Mouse (Mus musculus) embryonic facial prominence, embryonic 11.5 days (tissue): ENCODE measurements around the gene Gm20388. TPM values are rescaled to one million over a fixed set of nuclear protein-coding genes. Genes with fewer than 3 reads are reported as not detected.

Source experiments
- ATAC-seq: fragments of 200-750 bp; cut with Nextera tagmentation; replicated peaks from 2 replicates; pipeline ENCODE4 v1.8.0; 2017; ENCODE audit warnings: low read depth; ENCODE audit not compliant: insufficient number of reproducible peaks, low FRiP score, low TSS enrichment
- DNase-seq: peaks from one replicate; pipeline ENCODE4 v3.0.0-alpha.2; 2015; ENCODE audit warnings: low spot score
- H3K27ac ChIP-seq: fragments of 300-500 bp; sonication (generic); replicated peaks from 2 replicates; pipeline ENCODE4 v1.5.1; 2014; ENCODE audit warnings: mild to moderate bottlenecking, low read depth, low read length, control low read depth
- H3K27me3 ChIP-seq: fragments of 300-500 bp; sonication (generic); 2 replicates; pipeline ENCODE4 v1.6.1; 2014; ENCODE audit warnings: mild to moderate bottlenecking, low read length, moderate library complexity, mixed read lengths; ENCODE audit not compliant: control insufficient read depth, insufficient read depth
- H3K36me3 ChIP-seq: fragments of 300-500 bp; sonication (generic); replicated peaks from 2 replicates; pipeline ENCODE4 v1.6.1; 2014; ENCODE audit warnings: low read depth, mild to moderate bottlenecking, low read length, moderate library complexity, mixed read lengths; ENCODE audit not compliant: control insufficient read depth, insufficient read depth
- H3K4me1 ChIP-seq: fragments of 300-500 bp; sonication (generic); 2 replicates; pipeline ENCODE4 v1.6.1; 2014; ENCODE audit warnings: low read length, mixed read lengths; ENCODE audit not compliant: control insufficient read depth, insufficient read depth
- H3K4me2 ChIP-seq: fragments of 300-500 bp; sonication (generic); 2 replicates; pipeline ENCODE4 v1.6.1; 2014; ENCODE audit warnings: low read depth, mild to moderate bottlenecking, control low read depth, low read length, moderate library complexity
- H3K4me3 ChIP-seq: fragments of 300-500 bp; sonication (generic); 2 replicates; pipeline ENCODE4 v1.5.1; 2014; ENCODE audit warnings: low read depth, low read length, control low read depth
- H3K9ac ChIP-seq: fragments of 300-500 bp; sonication (generic); replicated peaks from 2 replicates; pipeline ENCODE4 v1.6.1; 2014; ENCODE audit warnings: mild to moderate bottlenecking, control low read depth, low read length
- H3K9me3 ChIP-seq: fragments of 300-500 bp; sonication (generic); replicated peaks from 2 replicates; pipeline ENCODE4 v1.6.1; 2016; ENCODE audit warnings: mild to moderate bottlenecking, low read length, inconsistent platforms, mixed read lengths; ENCODE audit not compliant: control insufficient read depth
- WGBS: fragments of 180-500 bp; shearing (Covaris S2); extraction: QIAGEN DNeasy Blood & Tissue Kit; methylation state at CpG from one replicate; pipeline ENCODE4 v1.1.7; 2014; 5-methylcytosine and 5-hydroxymethylcytosine counted together
- polyA plus RNA-seq: library from polyadenylated mRNA; unstranded; fragments of >200 nt; fragmentation: Nextera tagmentation; extraction: Ambion mirVana; gene quantifications from 2 replicates; pipeline ENCODE4 v1.2.1, GENCODE M21; 2014

The Gm20388 gene
- polyA plus RNA-seq, 1 experiment from 2014 or later: 3.1 TPM

DNA sequence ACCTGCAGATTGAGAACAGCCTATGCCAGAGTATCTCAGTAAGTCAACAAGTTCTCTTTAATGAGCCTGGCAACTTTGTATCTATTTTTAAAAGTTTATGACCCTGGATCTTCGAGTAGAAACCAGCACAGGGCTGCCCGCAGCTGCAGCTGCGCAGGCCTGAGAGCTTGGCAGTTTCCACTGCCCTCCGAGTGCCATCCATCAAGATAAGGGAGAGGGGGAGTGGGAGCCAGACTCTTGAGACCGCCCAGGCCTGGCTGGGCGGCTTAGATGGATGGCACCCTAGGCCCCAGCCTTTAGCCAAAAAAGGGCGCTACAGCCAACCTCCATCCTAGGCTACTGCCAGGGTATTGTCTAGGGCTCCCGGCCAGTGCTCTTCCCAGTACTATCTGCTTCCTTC lies 1074.2 kb downstream of the Gm20388 start:
- Histone ChIP-seq H3K27ac (no peak overlapping the region), H3K4me2 (no peak overlapping the region), H3K4me1 (no peaks in the 10 kb centered on the region), H3K9ac (no peak overlapping the region), H3K9me3 (no peaks in the 10 kb centered on the region), H3K4me3 (no peak overlapping the region), H3K27me3 (no peaks in the 10 kb centered on the region), H3K36me3 (no peaks in the 10 kb centered on the region)
- WGBS: 86% methylated on average over 8 of the region's 8 CpGs
- no peak for ATAC-seq
- no peak for DNase-seq

DNA sequence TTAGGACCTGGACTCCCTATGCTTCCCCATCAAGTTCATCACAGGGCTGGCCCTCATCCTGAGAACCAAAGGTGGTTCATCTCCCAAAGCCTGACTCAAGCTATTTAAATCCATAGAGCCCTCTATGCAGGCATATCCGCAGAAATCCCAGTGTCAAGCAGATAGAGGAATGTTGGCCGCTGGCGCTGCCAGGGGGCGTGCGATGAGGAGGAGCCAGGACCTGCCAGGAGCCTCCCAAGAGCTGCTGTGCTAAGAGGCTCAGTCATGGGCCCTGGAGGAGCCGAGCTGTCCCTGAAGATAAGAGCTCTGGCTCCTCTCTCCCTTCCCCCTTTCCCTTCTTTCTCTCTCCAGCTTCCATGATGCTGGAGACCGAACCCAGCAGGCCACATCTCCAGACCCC lies 1075.4 kb downstream of the Gm20388 start:
- DNase-seq (no peak), ATAC-seq (no peak)
- WGBS: 86% methylated on average over 7 of the region's 7 CpGs

DNA sequence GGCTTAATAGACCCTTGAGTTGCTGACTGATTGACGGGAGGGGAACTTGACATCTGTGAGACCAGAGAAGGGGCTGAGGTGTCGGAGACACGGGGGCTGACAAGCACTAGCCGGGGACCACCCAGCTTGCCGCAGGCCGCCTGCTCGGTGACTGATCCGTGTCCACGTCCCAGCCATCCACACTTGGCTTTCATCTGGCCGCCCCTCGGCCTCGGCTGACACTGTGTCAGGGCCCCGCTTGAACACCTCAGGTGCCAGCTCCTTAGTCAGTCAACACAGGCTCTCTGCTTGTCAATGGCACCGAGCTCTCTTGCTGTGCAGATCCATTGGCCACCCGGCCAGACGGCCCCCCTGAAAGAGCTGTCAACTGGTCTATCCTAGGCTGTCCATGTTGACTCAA lies 1083.1 kb downstream of the Gm20388 start:
- H3K4me1 ChIP-seq: no peaks in the 10 kb centered on the region
- no peak overlapping the region for H3K4me3 ChIP-seq
- H3K27me3 ChIP-seq: no peaks in the 10 kb centered on the region
- no peak overlapping the region for H3K27ac ChIP-seq
- no peak for ATAC-seq
- DNase-seq: no peak
- no peaks in the 10 kb centered on the region for H3K36me3 ChIP-seq
- no peaks in the 10 kb centered on the region for H3K9me3 ChIP-seq
- 64% methylated on average over 16 of the region's 16 CpGs for WGBS
- H3K4me2 ChIP-seq: no peak overlapping the region
- H3K9ac ChIP-seq: no peak overlapping the region

More for the DNA sequence above, 1075.4 kb downstream of the Gm20388 start:
- no peak overlapping the region for H3K4me3 ChIP-seq
- H3K4me1 ChIP-seq: no peaks in the 10 kb centered on the region
- no peak overlapping the region for H3K27ac ChIP-seq
- no peaks in the 10 kb centered on the region for H3K36me3 ChIP-seq
- no peak overlapping the region for H3K4me2 ChIP-seq
- no peaks in the 10 kb centered on the region for H3K9me3 ChIP-seq
- no peaks in the 10 kb centered on the region for H3K27me3 ChIP-seq
- no peak overlapping the region for H3K9ac ChIP-seq

DNA sequence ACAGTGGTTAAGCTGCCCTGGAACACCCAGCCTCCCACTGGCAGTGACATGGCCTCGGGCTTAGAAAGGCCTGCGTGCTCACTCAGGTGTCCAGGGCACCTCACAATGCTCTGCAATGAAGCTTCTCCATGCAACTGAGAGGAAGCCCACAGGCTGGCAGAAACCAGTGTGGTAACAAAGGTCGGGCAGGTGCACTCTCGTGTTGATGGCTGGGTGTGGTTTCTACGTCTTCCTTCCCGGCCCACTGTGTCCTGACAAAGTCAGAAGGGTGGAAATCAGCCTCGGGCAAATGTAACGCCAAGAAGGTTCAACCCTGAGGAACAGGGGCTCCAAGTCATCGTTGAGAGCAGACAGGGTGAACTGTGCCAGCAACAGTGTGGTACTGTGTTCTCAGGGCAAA lies 1084.8 kb downstream of the Gm20388 start:
- no peaks in the 10 kb centered on the region for H3K9me3 ChIP-seq
- DNase-seq: no peak
- no peak for ATAC-seq
- no peaks in the 10 kb centered on the region for H3K27me3 ChIP-seq
- no peak overlapping the region for H3K9ac ChIP-seq
- no peaks in the 10 kb centered on the region for H3K4me1 ChIP-seq
- no peak overlapping the region for H3K4me3 ChIP-seq
- WGBS: 79% methylated on average over 9 of the region's 9 CpGs
- H3K36me3 ChIP-seq: no peaks in the 10 kb centered on the region
- H3K4me2 ChIP-seq: no peak overlapping the region
- no peak overlapping the region for H3K27ac ChIP-seq

DNA sequence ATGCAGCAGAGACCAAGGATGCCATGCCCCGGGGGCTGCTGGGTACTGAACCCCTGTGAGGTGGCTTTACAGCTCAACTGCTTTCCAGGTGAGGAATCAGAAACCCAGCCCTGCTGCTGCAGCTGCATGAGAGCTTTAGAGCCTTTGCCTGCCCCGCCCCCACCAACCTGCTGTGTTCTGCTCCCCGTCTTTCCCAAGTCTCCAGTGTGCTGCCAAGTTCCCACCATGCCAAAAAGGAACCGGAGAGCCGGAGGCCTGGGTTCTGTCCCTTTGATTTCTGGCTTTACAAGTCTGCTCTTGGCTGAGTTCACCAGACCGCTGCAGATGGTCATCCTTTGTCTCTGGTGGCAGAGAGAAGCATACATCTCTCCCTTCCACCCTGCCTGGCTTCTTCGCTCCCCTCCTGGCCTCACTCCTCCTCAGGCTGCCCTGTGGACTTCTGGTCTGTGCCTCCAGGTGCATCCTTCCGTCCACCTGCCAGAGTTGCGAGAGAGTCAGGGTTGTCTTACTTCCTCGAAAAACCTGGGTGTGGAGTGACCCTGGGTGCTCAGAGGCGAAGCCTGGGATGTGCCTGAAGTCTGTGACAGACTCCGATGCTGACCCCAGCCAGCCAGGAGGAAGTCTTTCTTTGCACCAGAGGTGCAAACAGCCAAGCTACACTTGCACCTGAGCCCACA lies 1086.4 kb downstream of the Gm20388 start:
- Histone ChIP-seq H3K36me3 (no peaks in the 10 kb centered on the region), H3K4me2 (no peak overlapping the region), H3K27me3 (no peaks in the 10 kb centered on the region), H3K4me1 (no peaks in the 10 kb centered on the region), H3K9me3 (no peaks in the 10 kb centered on the region), H3K27ac (no peak overlapping the region), H3K9ac (no peak overlapping the region), H3K4me3 (no peak overlapping the region)
- ATAC-seq: no peak
- 72% methylated on average over 12 of the region's 12 CpGs for WGBS
- no peak for DNase-seq

DNA sequence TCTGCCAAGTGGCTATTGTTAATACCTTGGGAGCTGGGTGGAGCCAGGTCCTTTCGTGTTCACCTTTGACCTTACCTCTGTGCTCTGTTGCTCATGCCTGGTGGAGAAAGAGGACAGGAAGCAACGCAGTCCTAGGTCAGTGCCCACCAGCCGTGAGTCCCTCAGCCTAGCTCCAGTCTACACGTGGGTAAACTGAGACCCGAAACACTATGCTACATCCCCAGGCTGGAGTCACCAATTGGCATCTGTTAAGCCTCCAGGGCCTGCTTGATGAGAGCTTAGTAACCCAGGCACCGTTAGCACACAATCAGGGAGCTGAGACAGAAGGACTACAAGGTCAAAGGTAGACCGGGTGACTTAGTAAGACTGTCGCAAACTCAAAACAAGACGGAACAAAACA lies 1087.3 kb downstream of the Gm20388 start:
- no peaks in the 10 kb centered on the region for H3K27me3 ChIP-seq
- no peaks in the 10 kb centered on the region for H3K4me1 ChIP-seq
- no peaks in the 10 kb centered on the region for H3K9me3 ChIP-seq
- no peak overlapping the region for H3K4me3 ChIP-seq
- H3K4me2 ChIP-seq: no peak overlapping the region
- H3K9ac ChIP-seq: no peak overlapping the region
- 69% methylated on average over 9 of the region's 9 CpGs for WGBS
- ATAC-seq: no peak
- H3K27ac ChIP-seq: no peak overlapping the region
- H3K36me3 ChIP-seq: no peaks in the 10 kb centered on the region
- no peak for DNase-seq

DNA sequence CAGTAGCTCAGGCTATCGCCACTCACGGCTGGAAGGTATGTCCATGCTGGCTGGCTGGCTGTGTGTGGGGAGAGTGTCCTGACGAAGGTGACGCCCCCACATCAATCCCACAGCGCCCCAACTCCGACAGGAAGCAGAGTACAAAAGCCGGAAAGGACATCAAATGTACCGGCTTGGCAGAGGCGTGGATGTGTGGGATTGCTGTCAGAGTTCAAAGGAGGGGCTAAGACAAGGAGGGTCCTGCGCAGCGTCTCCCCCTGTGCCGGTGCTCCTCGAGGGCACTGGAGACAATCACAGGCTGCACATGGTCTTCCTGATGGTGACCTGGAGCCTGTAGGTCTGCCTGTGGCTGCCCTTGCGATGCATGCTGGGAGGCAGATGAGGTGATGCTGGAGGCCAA lies 1088.3 kb downstream of the Gm20388 start:
- Histone ChIP-seq H3K4me1 (no peaks in the 10 kb centered on the region), H3K27me3 (no peaks in the 10 kb centered on the region), H3K4me3 (no peak overlapping the region), H3K27ac (no peak overlapping the region), H3K4me2 (no peak overlapping the region), H3K9ac (no peak overlapping the region), H3K36me3 (no peaks in the 10 kb centered on the region), H3K9me3 (no peaks in the 10 kb centered on the region)
- ATAC-seq: no peak
- no peak for DNase-seq
- WGBS: 77% methylated on average over 14 of the region's 14 CpGs

DNA sequence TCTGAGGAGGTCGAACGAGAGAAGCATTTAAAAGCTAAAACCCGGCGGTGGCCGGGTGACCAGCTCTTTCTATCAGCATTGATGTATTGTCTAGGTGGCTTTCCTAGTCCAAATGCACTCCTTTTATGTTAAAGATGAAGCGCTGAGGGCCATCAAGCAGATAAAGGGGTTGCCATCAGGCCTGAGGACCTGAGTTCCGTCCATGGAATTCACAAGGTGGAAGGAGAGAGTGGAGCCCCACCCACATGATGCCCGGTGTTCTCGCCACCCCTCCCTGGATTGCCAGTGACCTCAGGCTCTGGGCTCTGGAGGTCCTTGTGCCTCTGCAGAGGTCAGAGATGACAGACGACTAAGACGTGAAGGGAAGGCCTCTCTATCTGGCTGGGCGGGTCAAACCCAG lies 1091.3 kb downstream of the Gm20388 start:
- no peaks in the 10 kb centered on the region for H3K4me1 ChIP-seq
- H3K36me3 ChIP-seq: no peaks in the 10 kb centered on the region
- no peaks in the 10 kb centered on the region for H3K27me3 ChIP-seq
- no peak overlapping the region for H3K9ac ChIP-seq
- no peak overlapping the region for H3K27ac ChIP-seq
- 73% methylated on average over 12 of the region's 12 CpGs for WGBS
- H3K4me3 ChIP-seq: no peak overlapping the region
- ATAC-seq (no peak), DNase-seq (no peak)
- no peak overlapping the region for H3K4me2 ChIP-seq
- no peaks in the 10 kb centered on the region for H3K9me3 ChIP-seq
